Mouse (Mus musculus) macrophage (primary cell): Measurements from ENCODE around the gene Gm10491. TPM values are rescaled to one million over a fixed set of nuclear protein-coding genes. Genes with fewer than 3 reads are reported as not detected.

Experiments
- H3K27ac ChIP-seq: fragments of 350-480 bp; formaldehyde crosslinking; 2 replicates; pipeline ENCODE4 v1.9.0; 2021
- H3K36me3 ChIP-seq: fragments of 350-480 bp; formaldehyde crosslinking; 2 replicates; pipeline ENCODE4 v1.9.0; 2021; ENCODE audit errors: inconsistent target
- H3K4me3 ChIP-seq: fragments of 350-480 bp; formaldehyde crosslinking; 2 replicates; pipeline ENCODE4 v1.9.0; 2021; ENCODE audit errors: inconsistent target
- H3K79me2 ChIP-seq: fragments of 350-480 bp; formaldehyde crosslinking; 2 replicates; pipeline ENCODE4 v1.9.0; 2021; ENCODE audit errors: inconsistent target
- WGBS: methylation state at CpG from one replicate; pipeline ENCODE4 v1.1.7; 2026; ENCODE audit warnings: inconsistent platforms; ENCODE audit not compliant: missing documents; 5-methylcytosine and 5-hydroxymethylcytosine counted together
- polyA plus RNA-seq: library from polyadenylated mRNA; stranded (reverse); fragments of 250-400 nt; gene quantifications from 3 replicates; pipeline ENCODE4 v1.2.4, GENCODE M21; 2018; ENCODE audit warnings: inconsistent platforms

The Gm10491 gene
- polyA plus RNA-seq, 1 experiment from 2014 or later: not detected

- 14% methylated on average over 1 of the region's 3 CpGs for WGBS
- Histone ChIP-seq H3K36me3 (no peaks in the 10 kb centered on the region), H3K79me2 (peaks cover 68% of the 10 kb centered on the region), H3K27ac (peak overlapping the region; percentile 35), H3K4me3 (no peak overlapping the region)
Observed at GRCm38 (mm10) chrX:7864551-7864950, 43.1 kb downstream of the Gm10491 start.

GRCm38 (mm10) chrX:7863181-7863580 lies 44.5 kb downstream of the Gm10491 start:
- Histone ChIP-seq H3K36me3 (no peaks in the 10 kb centered on the region), H3K4me3 (no peak overlapping the region), H3K27ac (no peak overlapping the region), H3K79me2 (peaks cover 82% of the 10 kb centered on the region)
- 100% methylated on average over 1 of the region's 1 CpGs for WGBS

- 79% methylated on average over 2 of the region's 3 CpGs for WGBS
- Histone ChIP-seq H3K27ac (no peak overlapping the region), H3K79me2 (peaks cover 95% of the 10 kb centered on the region), H3K4me3 (no peak overlapping the region), H3K36me3 (0 out of 2 replicates have a peak, but pooled peaks cover 5% of the 10 kb centered on the region)
Observed at GRCm38 (mm10) chrX:7859191-7859753, 48.4 kb downstream of the Gm10491 start.

Other genes with a start within 250 kb of the Gm10491 start
- gene Plp2, start 236.4 kb downstream of the Gm10491 start, polyA plus RNA-seq: 83.8 to 185 TPM (median 133 TPM) in 3 replicates
- 0.14 TPM in 1 of 3 replicates, not detected in the others for gene Magix, start 226.6 kb downstream of the Gm10491 start, polyA plus RNA-seq
- 27.4 to 38.3 TPM (median 28.0 TPM) in 3 replicates for gene Gpkow, start 210.7 kb downstream of the Gm10491 start, polyA plus RNA-seq
- gene Wdr45, start 193.5 kb downstream of the Gm10491 start, polyA plus RNA-seq: 9.5 to 25.3 TPM (median 21.1 TPM) in 3 replicates
- not detected in 3 replicates for gene Gm45208, start 185.6 kb downstream of the Gm10491 start, polyA plus RNA-seq
- gene Praf2, start 179.4 kb downstream of the Gm10491 start, polyA plus RNA-seq: 7.2 to 12.3 TPM (median 7.3 TPM) in 3 replicates
- gene Ccdc120, start 156.9 kb downstream of the Gm10491 start, polyA plus RNA-seq: 0.39 to 1.6 TPM (median 1.6 TPM) in 3 replicates
- gene Tfe3, start 145.3 kb downstream of the Gm10491 start, polyA plus RNA-seq: 100 to 140 TPM (median 106 TPM) in 3 replicates
- 44.1 to 48.5 TPM (median 47.1 TPM) in 3 replicates for gene Gripap1, start 118.1 kb downstream of the Gm10491 start, polyA plus RNA-seq
- 0.03 to 0.06 TPM (median 0.04 TPM) in 3 replicates for gene Kcnd1, start 85.5 kb downstream of the Gm10491 start, polyA plus RNA-seq
- 38.8 to 69.0 TPM (median 61.3 TPM) in 3 replicates for gene Otud5, start 66.5 kb downstream of the Gm10491 start, polyA plus RNA-seq
- 1.5 to 2.0 TPM (median 1.6 TPM) in 3 replicates for gene Pim2, start 29.6 kb downstream of the Gm10491 start, polyA plus RNA-seq
- gene Slc35a2, start 23.8 kb downstream of the Gm10491 start, polyA plus RNA-seq: 10.3 to 26.7 TPM (median 19.8 TPM) in 3 replicates
- 46.6 to 136 TPM (median 62.4 TPM) in 3 replicates for gene Pqbp1, start 8.6 kb downstream of the Gm10491 start, polyA plus RNA-seq
- gene Timm17b, start 8.5 kb downstream of the Gm10491 start, polyA plus RNA-seq: 7.5 to 12.2 TPM (median 10.3 TPM) in 3 replicates
- gene Gm10490, start 1.7 kb upstream of the Gm10491 start, polyA plus RNA-seq: not detected in 3 replicates
- not detected in 3 replicates for gene Pcsk1n, start 12.0 kb upstream of the Gm10491 start, polyA plus RNA-seq
- gene Eras, start 20.8 kb upstream of the Gm10491 start, polyA plus RNA-seq: not detected in 3 replicates
- 6.9 to 9.1 TPM (median 7.1 TPM) in 3 replicates for gene Hdac6, start 40.1 kb upstream of the Gm10491 start, polyA plus RNA-seq
- 0.14 TPM in 1 of 3 replicates, not detected in the others for gene Gata1, start 70.2 kb upstream of the Gm10491 start, polyA plus RNA-seq
- gene Glod5, start 110.7 kb upstream of the Gm10491 start, polyA plus RNA-seq: not detected in 3 replicates
- 9.2 to 19.9 TPM (median 11.6 TPM) in 3 replicates for gene Suv39h1, start 166.9 kb upstream of the Gm10491 start, polyA plus RNA-seq
- gene Was, start 182.7 kb upstream of the Gm10491 start, polyA plus RNA-seq: 81.5 to 139 TPM (median 109 TPM) in 3 replicates
- gene Wdr13, start 225.1 kb upstream of the Gm10491 start, polyA plus RNA-seq: 19.0 to 31.3 TPM (median 22.7 TPM) in 3 replicates
- 335 to 573 TPM (median 513 TPM) in 3 replicates for gene Rbm3, start 238.0 kb upstream of the Gm10491 start, polyA plus RNA-seq